Mouse (Mus musculus) heart, adult 11 months (tissue): ENCODE data around the gene Sox11.

ENCODE experiments used
- DNase-seq: peaks from one replicate; pipeline ENCODE4 v3.0.0; 2022

Sox11 gene

GRCm38 (mm10) chr12:27341871-27342690 lies at the start of gene Sox11:
Sox11 (minus strand) TSS chr12:27342574.
- DNase-seq: peak; percentile 78

- DNase-seq: no peak
These were observed 49.4 kb upstream of the Sox11 start for GRCm38 (mm10) chr12:27391652-27392305.

- no peak for DNase-seq
These were observed 48.1 kb upstream of the Sox11 start for GRCm38 (mm10) chr12:27390439-27390838.

GRCm38 (mm10) chr12:27389429-27389828 lies 47.1 kb upstream of the Sox11 start:
- no peak for DNase-seq

GRCm38 (mm10) chr12:27372505-27372904 lies 30.1 kb upstream of the Sox11 start:
- DNase-seq: no peak

- DNase-seq: peak; percentile 87
These were observed 28.4 kb upstream of the Sox11 start for GRCm38 (mm10) chr12:27370756-27371155.

GRCm38 (mm10) chr12:27367476-27367875 lies 25.1 kb upstream of the Sox11 start:
- peak; percentile 77 for DNase-seq

GRCm38 (mm10) chr12:27363840-27364640 lies 21.7 kb upstream of the Sox11 start:
- peak; percentile 77 for DNase-seq

- DNase-seq: peak; percentile 92
These were observed 14.8 kb upstream of the Sox11 start for GRCm38 (mm10) chr12:27357076-27357637.

GRCm38 (mm10) chr12:27356571-27356970 lies 14.2 kb upstream of the Sox11 start:
- DNase-seq: peak; percentile 79

GRCm38 (mm10) chr12:27343606-27344410 lies 1.4 kb upstream of the Sox11 start:
- peak; percentile 39 for DNase-seq

GRCm38 (mm10) chr12:27342691-27343605 lies 574 bp upstream of the Sox11 start:
- peak; percentile 92 for DNase-seq

GRCm38 (mm10) chr12:27341130-27341870 lies 1.1 kb downstream of the Sox11 start:
- peak; percentile 81 for DNase-seq

GRCm38 (mm10) chr12:27340451-27341035 lies 1.8 kb downstream of the Sox11 start:
- peak; percentile 17 for DNase-seq

GRCm38 (mm10) chr12:27339171-27339751 lies 3.1 kb downstream of the Sox11 start:
- peak; percentile 80 for DNase-seq

- DNase-seq: no peak
These were observed 3.6 kb downstream of the Sox11 start for GRCm38 (mm10) chr12:27338721-27339170.

- DNase-seq: peak; percentile 37
These were observed 4.3 kb downstream of the Sox11 start for GRCm38 (mm10) chr12:27338116-27338515.

GRCm38 (mm10) chr12:27337482-27337881 lies 4.9 kb downstream of the Sox11 start:
- no peak for DNase-seq

GRCm38 (mm10) chr12:27336801-27337200 lies 5.6 kb downstream of the Sox11 start:
- DNase-seq: no peak
